Mouse (Mus musculus): ENCODE data around the gene Ddah1.
"Not testable (repeated sequence)": the region's sequence is repeated elsewhere in the genome, so short reads cannot be mapped to it uniquely, and the experiment has no call there.

DNA sequence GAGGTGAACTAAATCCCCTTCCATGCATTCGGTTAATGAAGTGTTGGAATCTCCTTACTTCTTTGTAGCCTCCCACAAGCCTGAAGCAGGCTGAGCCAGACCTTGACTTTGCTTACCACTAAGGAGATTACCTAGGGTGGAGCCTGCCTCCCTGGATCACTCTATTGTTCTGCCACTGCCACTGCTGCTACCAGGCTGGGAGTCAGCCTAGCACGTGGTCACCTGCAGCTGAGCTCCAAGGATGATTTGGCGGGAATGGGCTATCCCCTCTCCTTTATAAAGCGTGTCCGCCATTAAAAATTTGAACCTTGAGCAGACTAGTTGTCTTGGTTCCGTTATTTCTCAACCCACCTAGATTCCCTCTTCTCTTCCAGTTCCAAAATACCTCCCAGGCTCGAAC, 155.5 kb downstream of the Ddah1 start:
- TF ChIP-seq EP300 (IDR thresholded peaks at IDR 0.05; ENCODE audit: insufficient read depth, low read depth, low read length); CTCF (IDR thresholded peaks at IDR 0.05; ENCODE audit: low read depth, low read length): not testable (repeated sequence)

Measured in ES-Bruce4 (cell line).